Mouse (Mus musculus) liver, embryonic 14.5 days (tissue): ENCODE results near the gene 1110032A03Rik. TPM values are rescaled to one million over a fixed set of nuclear protein-coding genes. Genes with fewer than 3 reads are reported as not detected.
A peak's percentile ranks its signal among the peaks of the same experiment; 100 is the strongest.

Experiments used
- ATAC-seq: fragments of 200-750 bp; cut with Nextera tagmentation; 2 replicates; pipeline ENCODE4 v1.8.0; 2017; ENCODE audit warnings: moderate number of reproducible peaks, mild to moderate bottlenecking, moderate library complexity; ENCODE audit not compliant: insufficient read depth
- DNase-seq, 3 experiments: peaks; one replicate each; pipeline ENCODE4 v3.0.0-alpha.2; 2012 to 2013; ENCODE audit warnings: low read depth in 3 of 3, low spot score in 3 of 3
- H3K27ac ChIP-seq: fragments of 300-500 bp; sonication (generic); 2 replicates; pipeline ENCODE4 v1.5.1; 2014; ENCODE audit warnings: moderate library complexity, mild to moderate bottlenecking, control low read depth, inconsistent platforms
- H3K27me3 ChIP-seq: fragments of 300-500 bp; sonication (generic); 2 replicates; pipeline ENCODE4 v1.6.1; 2014; ENCODE audit warnings: mild to moderate bottlenecking, low read length, moderate library complexity; ENCODE audit not compliant: control insufficient read depth, insufficient read depth
- H3K36me3 ChIP-seq: fragments of 300-500 bp; sonication (generic); replicated peaks from 2 replicates; pipeline ENCODE4 v1.6.1; 2014; ENCODE audit warnings: low read depth; ENCODE audit not compliant: control insufficient read depth, insufficient read depth
- H3K4me1 ChIP-seq, 2 experiments: fragments of 200-500 bp in 1 of 2; fragments of 300-500 bp in 1 of 2; sonication (generic) in 1 of 2; replicated peaks; 2 replicates each; pipeline ENCODE4 v1.6.1; 2012 to 2014; ENCODE audit warnings: antibody characterized with exemption in 1 of 2, inconsistent platforms in 1 of 2, low read length in 1 of 2; ENCODE audit not compliant: control insufficient read depth in 2 of 2, insufficient read depth in 2 of 2
- H3K4me2 ChIP-seq: fragments of 300-500 bp; sonication (generic); 2 replicates; pipeline ENCODE4 v1.6.1; 2014; ENCODE audit warnings: low read depth, mild to moderate bottlenecking, control low read depth, moderate library complexity
- H3K4me3 ChIP-seq, 2 experiments: fragments of 200-500 bp in 1 of 2; fragments of 300-500 bp in 1 of 2; sonication (generic) in 1 of 2; 2 replicates each; pipeline ENCODE4 v1.5.1; 2012 to 2014; ENCODE audit warnings: low read depth in 2 of 2, low read length in 2 of 2, mild to moderate bottlenecking in 2 of 2, control low read depth in 1 of 2, inconsistent platforms in 1 of 2, moderate library complexity in 1 of 2; ENCODE audit not compliant: insufficient read depth in 1 of 2
- H3K9ac ChIP-seq: fragments of 300-500 bp; sonication (generic); replicated peaks from 2 replicates; pipeline ENCODE4 v1.6.1; 2014; ENCODE audit warnings: mild to moderate bottlenecking, control low read depth, moderate library complexity
- H3K9me3 ChIP-seq: fragments of 300-500 bp; sonication (generic); 2 replicates; pipeline ENCODE4 v1.6.1; 2016; ENCODE audit warnings: low read length, mixed read lengths; ENCODE audit not compliant: control insufficient read depth
- CTCF ChIP-seq: IDR thresholded peaks from 2 replicates; pipeline ENCODE4 v1.5.1; 2016; ENCODE audit warnings: antibody characterized with exemption, low read depth, control low read depth
- EP300 ChIP-seq: IDR thresholded peaks from 2 replicates; pipeline ENCODE4 v1.6.1; 2016; ENCODE audit warnings: antibody characterized with exemption, low read depth
- whole genome bisulfite sequencing: fragments of 180-500 bp; shearing (Covaris S2); extraction: QIAGEN DNeasy Blood & Tissue Kit; methylation state at CpG from one replicate; pipeline ENCODE4 v1.1.7; 2014; ENCODE audit not compliant: insufficient replicate concordance; 5-methylcytosine and 5-hydroxymethylcytosine counted together
- polyA plus RNA-seq, 2 experiments: library from polyadenylated mRNA; depleted of rRNA in 1 of 2; stranded (reverse) in 1 of 2; unstranded in 1 of 2; fragments of >200 nt; fragmentation: Nextera tagmentation in 1 of 2; extraction: Ambion mirVana in 1 of 2; gene quantifications; 2 replicates each; pipeline versions ENCODE4 v1.2.1 to v1.2.3; 2012 to 2014

1110032A03Rik gene
- 11.4 and 11.5 TPM in 2 replicates for polyA plus RNA-seq (2012; rRNA removed)
- 15.8 and 16.9 TPM in 2 replicates for polyA plus RNA-seq (2014; fragmentation: Nextera tagmentation; extraction: Ambion mirVana)

- Histone ChIP-seq H3K9me3 (no peaks in the 10 kb centered on the region), H3K27me3 (no peaks in the 10 kb centered on the region), H3K4me3 (peak within 1 kb of the TSS; percentile 69 to 90), H3K4me1 (peaks cover 5 to 22% of the 10 kb centered on the region in 2 experiments; a peak in 3 of 4 replicates), H3K4me2 (peak within 1 kb of the TSS; percentile 92), H3K36me3 (peaks cover 10% of the 10 kb centered on the region), H3K9ac (peak within 1 kb of the TSS; percentile 84), H3K27ac (peak within 1 kb of the TSS; percentile 26)
- WGBS: under 1% methylated on average over 51 of the region's 51 CpGs
- ATAC-seq: peak; percentile 76
- peak; percentile 70 to 79 (median 74) for DNase-seq
- TF ChIP-seq CTCF (0 out of 2 replicates have a peak, but pooled peaks have one; percentile 5), EP300 (no peak)
These were observed at the start of gene 1110032A03Rik, which contains the start of gene Alg9 for GRCm38 (mm10) chr9:50774991-50775612. 1110032A03Rik (minus strand) TSS chr9:50775520. Alg9 (plus strand) TSS chr9:50775019.

DNA sequence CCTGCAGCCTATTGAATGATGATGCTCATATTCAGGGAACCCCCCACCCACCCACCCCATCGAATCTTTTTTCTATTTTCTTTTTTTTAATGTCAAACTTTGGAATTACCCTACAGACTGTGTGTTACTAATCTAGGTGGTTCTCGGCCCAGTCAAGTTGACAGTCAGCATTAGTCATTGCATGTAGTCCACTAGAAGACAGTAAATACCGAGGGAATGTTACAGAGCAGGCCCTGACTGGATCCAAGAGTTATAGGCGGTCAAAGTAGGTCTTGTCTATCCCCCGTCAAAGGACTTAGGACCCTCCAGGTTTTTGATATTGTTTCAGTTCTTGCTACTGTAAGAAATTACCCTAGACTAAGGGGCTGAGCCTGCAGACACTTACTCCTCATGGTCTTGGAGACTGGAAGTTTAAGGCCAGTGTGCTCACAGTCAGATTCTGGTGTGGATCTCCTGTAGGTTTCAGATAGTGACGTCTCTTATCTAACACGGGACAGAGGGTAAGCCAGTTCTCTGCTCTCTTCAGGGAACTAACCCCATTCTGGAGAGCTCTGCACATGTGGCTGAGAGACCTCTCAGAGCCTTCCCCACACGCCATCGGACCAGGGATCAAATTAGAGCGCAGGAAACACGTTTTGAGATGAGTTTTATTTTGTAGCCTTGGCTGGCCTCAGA is 48.6 kb upstream of the 1110032A03Rik start:
- Histone ChIP-seq H3K4me1 (peaks cover 33 to 35% of the 10 kb centered on the region in 2 experiments), H3K27ac (peak overlapping the region; percentile 97), H3K9ac (peak overlapping the region; percentile 41), H3K36me3 (peaks cover 7% of the 10 kb centered on the region), H3K4me2 (peak overlapping the region; percentile 72), H3K27me3 (no peaks in the 10 kb centered on the region), H3K9me3 (no peaks in the 10 kb centered on the region), H3K4me3 (peak overlapping the region; percentile 17 to 40; a peak in 3 of 4 replicates)
- WGBS: 24% methylated on average over 11 of the region's 11 CpGs
- TF ChIP-seq CTCF: no peak
- TF ChIP-seq EP300: peak; percentile 98
- DNase-seq: peak; percentile 84 to 91 (median 86)
- peak; percentile 99 for ATAC-seq

DNA sequence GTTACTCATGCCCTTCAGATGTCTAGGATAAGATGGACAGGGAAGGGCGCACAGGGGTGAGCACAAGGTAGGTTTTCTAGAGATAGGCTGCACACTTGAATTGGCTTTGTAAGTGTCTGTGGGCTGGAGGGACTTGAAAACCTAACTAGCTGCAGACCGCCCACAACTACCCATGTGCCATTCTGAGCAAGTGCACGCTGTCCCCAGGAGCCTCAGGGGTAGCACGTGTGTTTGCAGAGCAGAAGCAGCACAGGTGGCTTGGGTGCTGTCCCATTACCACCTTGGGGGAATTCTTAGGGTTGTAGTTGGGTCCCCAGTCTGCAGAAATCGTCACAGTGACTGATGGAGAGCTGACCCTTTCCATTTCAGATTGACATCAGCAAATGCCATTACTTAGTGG is 46.9 kb upstream of the 1110032A03Rik start:
- Histone ChIP-seq H3K4me2 (no peak overlapping the region), H3K27ac (peak overlapping the region; percentile 35), H3K9ac (peak overlapping the region; percentile 16; the same call in 1 of the 2 replicates), H3K9me3 (no peaks in the 10 kb centered on the region; the same call in 1 of the 2 replicates), H3K4me1 (peaks cover 42 to 46% of the 10 kb centered on the region in 2 experiments), H3K36me3 (peaks cover 4% of the 10 kb centered on the region), H3K27me3 (no peaks in the 10 kb centered on the region), H3K4me3 (no peak overlapping the region)
- 83% methylated on average over 5 of the region's 5 CpGs for WGBS
- DNase-seq (no peak), ATAC-seq (no peak)
- no peak for TF ChIP-seq EP300
- no peak for TF ChIP-seq CTCF

DNA sequence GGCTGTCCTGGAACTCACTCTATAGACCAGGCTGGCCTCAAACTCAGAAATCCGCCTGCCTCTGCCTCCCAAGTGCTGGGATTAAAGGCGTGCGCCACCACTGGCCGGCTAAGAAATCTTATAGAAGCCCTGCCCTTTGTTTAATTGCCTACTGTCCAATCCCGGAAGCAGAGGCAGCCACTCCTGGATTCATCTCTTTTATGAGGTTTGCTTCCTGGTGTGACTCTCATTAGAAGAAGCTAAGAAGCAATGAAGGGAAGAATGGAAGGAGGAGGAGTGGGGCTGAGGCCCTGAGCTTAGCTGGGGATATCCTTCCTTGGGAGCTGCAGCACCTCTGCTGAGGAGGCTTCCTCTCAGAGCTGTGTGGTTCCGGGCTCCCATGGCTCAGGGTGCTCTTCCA is 46.3 kb upstream of the 1110032A03Rik start:
- Histone ChIP-seq H3K9me3 (peaks cover 3% of the 10 kb centered on the region), H3K36me3 (peaks cover 10% of the 10 kb centered on the region), H3K27me3 (no peaks in the 10 kb centered on the region), H3K4me2 (no peak overlapping the region), H3K4me1 (peaks cover 46 to 51% of the 10 kb centered on the region in 2 experiments), H3K4me3 (no peak overlapping the region), H3K9ac (0 out of 2 replicates have a peak overlapping the region, but pooled peaks have one; percentile 16), H3K27ac (peak overlapping the region; percentile 35)
- WGBS: 87% methylated on average over 6 of the region's 6 CpGs
- no peak for DNase-seq
- no peak for TF ChIP-seq EP300
- no peak for TF ChIP-seq CTCF
- no peak for ATAC-seq

- 81% methylated on average over 6 of the region's 6 CpGs for WGBS
- DNase-seq (no peak), ATAC-seq (no peak)
- H3K4me2 ChIP-seq: no peak overlapping the region
- peaks cover 3% of the 10 kb centered on the region for H3K9me3 ChIP-seq
- H3K27me3 ChIP-seq: no peaks in the 10 kb centered on the region
- TF ChIP-seq CTCF (no peak), EP300 (no peak)
- H3K36me3 ChIP-seq: peaks cover 11% of the 10 kb centered on the region
- H3K27ac ChIP-seq: peak overlapping the region; percentile 5; the same call in 1 of the 2 replicates
- H3K4me3 ChIP-seq: no peak overlapping the region
- H3K4me1 ChIP-seq: peaks cover 46 to 50% of the 10 kb centered on the region in 2 experiments
- no peak overlapping the region for H3K9ac ChIP-seq
These were observed 44.4 kb upstream of the 1110032A03Rik start for GRCm38 (mm10) chr9:50819716-50820115.
